Mouse (Mus musculus) hindbrain, embryonic 12.5 days (tissue): ENCODE measurements at regions not wholly inside any gene's neighbourhood (a gene's known extent, or its start where the extent isn't known, plus 50 kb on each side); places are given as distances from the start of the nearest gene placed in this dataset.

Experiments used
- ATAC-seq: fragments of 200-750 bp; cut with Nextera tagmentation; 2 replicates; pipeline ENCODE4 v1.8.0; 2017; ENCODE audit warnings: moderate TSS enrichment; ENCODE audit not compliant: low FRiP score
- H3K27ac ChIP-seq: fragments of 300-500 bp; sonication (generic); 2 replicates; pipeline ENCODE4 v1.5.1; 2016; ENCODE audit warnings: mild to moderate bottlenecking
- H3K27me3 ChIP-seq: fragments of 300-500 bp; sonication (generic); 2 replicates; pipeline ENCODE4 v1.6.1; 2016; ENCODE audit warnings: mild to moderate bottlenecking
- H3K36me3 ChIP-seq: fragments of 300-500 bp; sonication (generic); 2 replicates; pipeline ENCODE4 v1.6.1; 2016; ENCODE audit warnings: mild to moderate bottlenecking
- H3K4me1 ChIP-seq: fragments of 300-500 bp; sonication (generic); 2 replicates; pipeline ENCODE4 v1.6.1; 2016
- H3K4me2 ChIP-seq: fragments of 300-500 bp; sonication (generic); replicated peaks from 2 replicates; pipeline ENCODE4 v1.6.1; 2016; ENCODE audit warnings: mild to moderate bottlenecking
- H3K4me3 ChIP-seq: fragments of 300-500 bp; sonication (generic); 2 replicates; pipeline ENCODE4 v1.5.1; 2016; ENCODE audit warnings: mild to moderate bottlenecking
- H3K9ac ChIP-seq: fragments of 300-500 bp; sonication (generic); 2 replicates; pipeline ENCODE4 v1.6.1; 2016; ENCODE audit warnings: mild to moderate bottlenecking, moderate library complexity
- H3K9me3 ChIP-seq: fragments of 300-500 bp; sonication (generic); replicated peaks from 2 replicates; pipeline ENCODE4 v1.6.1; 2016; ENCODE audit warnings: mild to moderate bottlenecking
- WGBS: fragments of 180-500 bp; shearing (Covaris S2); methylation state at CpG from one replicate; pipeline ENCODE4 v1.1.7; 2016; 5-methylcytosine and 5-hydroxymethylcytosine counted together

- no peak for ATAC-seq
- Histone ChIP-seq H3K4me1 (peaks cover 52% of the 10 kb centered on the region), H3K4me2 (no peak overlapping the region), H3K27ac (peak overlapping the region; percentile 25), H3K9me3 (no peaks in the 10 kb centered on the region), H3K9ac (no peak overlapping the region), H3K27me3 (no peaks in the 10 kb centered on the region), H3K36me3 (no peaks in the 10 kb centered on the region), H3K4me3 (no peak overlapping the region)
- 76% methylated on average over 8 of the region's 8 CpGs for WGBS
Measured at GRCm38 (mm10) chr12:86830247-86830585, 54.4 kb downstream of the Irf2bpl start.

GRCm38 (mm10) chr12:86829581-86830246, 54.9 kb downstream of the Irf2bpl start:
- H3K9me3 ChIP-seq: no peaks in the 10 kb centered on the region
- no peaks in the 10 kb centered on the region for H3K27me3 ChIP-seq
- H3K9ac ChIP-seq: no peak overlapping the region
- no peak for ATAC-seq
- H3K4me3 ChIP-seq: no peak overlapping the region
- peak overlapping the region; percentile 25 for H3K27ac ChIP-seq
- WGBS: 67% methylated on average over 16 of the region's 16 CpGs
- H3K4me2 ChIP-seq: no peak overlapping the region
- no peaks in the 10 kb centered on the region for H3K36me3 ChIP-seq
- peaks cover 57% of the 10 kb centered on the region for H3K4me1 ChIP-seq

DNA sequence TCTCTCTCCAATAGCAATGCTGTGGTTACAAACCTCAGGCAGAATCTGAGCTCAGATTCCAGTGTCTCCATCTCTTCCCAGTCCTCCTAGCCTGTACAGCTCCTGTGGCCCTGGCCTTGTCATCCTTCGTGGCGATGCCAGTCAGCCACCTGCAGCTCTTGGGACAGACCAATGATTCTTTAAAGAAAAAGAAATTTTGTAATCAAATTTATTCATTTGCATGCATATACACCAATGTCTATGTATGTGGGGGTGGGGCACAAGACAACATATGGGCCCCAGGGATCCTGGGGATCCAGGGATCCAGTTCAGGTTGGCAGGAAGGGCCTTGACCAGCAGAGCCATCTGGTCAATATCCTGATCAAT, 57.4 kb downstream of the Irf2bpl start:
- WGBS: 83% methylated on average over 2 of the region's 2 CpGs
- H3K4me1 ChIP-seq: peaks cover 63% of the 10 kb centered on the region
- H3K9me3 ChIP-seq: no peaks in the 10 kb centered on the region
- no peaks in the 10 kb centered on the region for H3K27me3 ChIP-seq
- H3K4me3 ChIP-seq: no peak overlapping the region
- no peaks in the 10 kb centered on the region for H3K36me3 ChIP-seq
- H3K27ac ChIP-seq: 0 out of 2 replicates have a peak overlapping the region, but pooled peaks have one; percentile 12
- ATAC-seq: no peak
- no peak overlapping the region for H3K9ac ChIP-seq
- no peak overlapping the region for H3K4me2 ChIP-seq

GRCm38 (mm10) chr12:86826420-86827240, 58.0 kb downstream of the Irf2bpl start:
- H3K4me3 ChIP-seq: no peak overlapping the region
- no peak for ATAC-seq
- H3K9me3 ChIP-seq: no peaks in the 10 kb centered on the region
- peaks cover 59% of the 10 kb centered on the region for H3K4me1 ChIP-seq
- 55% methylated on average over 13 of the region's 13 CpGs for WGBS
- H3K27me3 ChIP-seq: no peaks in the 10 kb centered on the region
- H3K9ac ChIP-seq: no peak overlapping the region
- no peaks in the 10 kb centered on the region for H3K36me3 ChIP-seq
- H3K27ac ChIP-seq: 0 out of 2 replicates have a peak overlapping the region, but pooled peaks have one; percentile 12
- H3K4me2 ChIP-seq: no peak overlapping the region

DNA sequence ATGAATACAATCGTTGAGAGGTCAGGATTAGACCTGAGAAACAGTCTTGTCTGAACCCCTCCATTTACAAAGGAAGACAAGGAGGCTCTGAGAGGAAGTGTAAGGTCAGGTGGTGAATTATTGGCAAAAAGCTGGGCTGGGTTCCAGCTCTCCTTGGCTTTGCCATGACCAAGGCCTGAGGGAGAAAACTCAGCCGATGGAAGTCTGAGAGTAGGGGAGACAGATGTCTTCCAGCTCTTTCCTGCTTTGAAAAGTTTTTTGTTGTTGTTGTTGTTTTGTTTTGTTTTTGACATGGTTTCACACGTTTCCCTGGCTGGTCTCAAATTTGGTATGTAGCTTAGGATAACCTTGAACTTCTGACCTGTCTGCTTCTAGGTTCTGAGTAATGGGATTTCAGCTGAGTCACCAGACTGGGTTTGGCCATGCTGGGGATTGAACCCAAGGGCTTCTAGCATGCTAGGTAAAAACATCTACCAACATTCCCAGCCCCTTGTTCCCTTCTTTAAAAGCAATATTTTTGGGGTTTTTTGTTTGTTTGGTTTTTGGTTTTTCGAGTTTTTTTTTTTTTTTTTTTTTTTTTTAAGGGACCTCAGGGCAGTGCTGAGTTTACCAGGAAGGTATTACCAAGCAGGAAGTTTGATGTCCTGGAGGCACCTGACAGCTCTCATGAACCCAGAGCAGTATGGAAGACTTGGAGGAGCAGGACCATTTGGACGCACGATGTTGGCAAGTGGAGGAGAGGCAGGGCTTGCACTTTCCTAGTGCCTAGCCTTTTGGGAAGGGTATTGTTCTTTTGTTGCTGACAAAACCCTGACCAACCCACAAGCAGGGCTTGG, 58.8 kb downstream of the Irf2bpl start:
- ATAC-seq: no peak
- 47% methylated on average over 6 of the region's 6 CpGs for WGBS
- H3K4me3 ChIP-seq: no peak overlapping the region
- H3K9me3 ChIP-seq: no peaks in the 10 kb centered on the region
- H3K36me3 ChIP-seq: no peaks in the 10 kb centered on the region
- peak overlapping the region; percentile 95 for H3K27ac ChIP-seq
- no peak overlapping the region for H3K9ac ChIP-seq
- no peak overlapping the region for H3K4me2 ChIP-seq
- H3K27me3 ChIP-seq: no peaks in the 10 kb centered on the region
- H3K4me1 ChIP-seq: peaks cover 63% of the 10 kb centered on the region

DNA sequence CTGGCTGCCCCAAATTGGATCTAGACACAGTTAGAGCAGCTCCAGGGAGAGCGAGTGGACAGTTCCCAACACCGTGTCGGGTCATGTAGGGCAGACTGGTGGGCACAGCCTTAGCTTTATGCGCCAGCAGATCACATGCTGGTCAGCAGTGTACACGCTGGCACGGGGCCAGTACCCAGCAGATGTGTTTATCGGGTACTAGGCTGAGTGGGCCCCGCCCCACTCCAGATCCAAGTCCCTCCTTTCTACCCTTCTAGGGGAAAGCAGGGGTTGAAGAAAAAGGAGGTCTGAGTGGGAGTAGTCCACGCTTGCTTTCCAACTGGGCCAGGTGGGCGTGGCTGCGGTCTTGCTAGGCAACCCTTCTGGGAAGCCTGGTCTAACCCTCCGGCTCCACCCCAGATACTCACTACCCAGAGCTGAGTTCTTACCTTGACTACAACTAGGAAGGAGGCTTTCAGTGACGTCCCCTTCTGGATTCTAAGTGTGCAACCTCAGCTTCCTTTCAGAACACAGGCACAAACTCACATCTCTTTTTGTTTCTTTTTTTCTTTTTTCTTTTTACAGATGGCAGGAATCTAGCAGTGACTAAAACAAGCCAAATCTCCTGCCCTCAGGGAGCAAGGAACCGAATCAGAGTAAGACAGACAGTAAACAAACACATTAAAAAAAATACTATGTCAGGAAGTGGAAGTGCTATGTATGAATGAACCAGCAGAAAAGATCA, 59.6 kb downstream of the Irf2bpl start:
- Histone ChIP-seq H3K36me3 (no peaks in the 10 kb centered on the region), H3K9ac (0 out of 2 replicates have a peak overlapping the region, but pooled peaks have one; percentile 14), H3K4me1 (peaks cover 58% of the 10 kb centered on the region), H3K4me3 (0 out of 2 replicates have a peak overlapping the region, but pooled peaks have one; percentile 0), H3K27ac (peak overlapping the region; percentile 95), H3K9me3 (no peaks in the 10 kb centered on the region), H3K4me2 (peak overlapping the region; percentile 28), H3K27me3 (no peaks in the 10 kb centered on the region)
- ATAC-seq: peak; percentile 51
- WGBS: 5% methylated on average over 14 of the region's 14 CpGs

GRCm38 (mm10) chr12:86823855-86824589, 60.6 kb downstream of the Irf2bpl start:
- H3K4me1 ChIP-seq: peaks cover 54% of the 10 kb centered on the region

GRCm38 (mm10) chr12:86823488-86823854, 61.1 kb downstream of the Irf2bpl start:
- H3K4me3 ChIP-seq: peak overlapping the region; percentile 0; the same call in 1 of the 2 replicates

More at GRCm38 (mm10) chr12:86823855-86824589, 60.6 kb downstream of the Irf2bpl start:
- ATAC-seq: peak; percentile 93
- Histone ChIP-seq H3K36me3 (no peaks in the 10 kb centered on the region), H3K4me2 (peak overlapping the region; percentile 28), H3K27me3 (no peaks in the 10 kb centered on the region), H3K9me3 (no peaks in the 10 kb centered on the region), H3K27ac (peak overlapping the region; percentile 95), H3K9ac (peak overlapping the region; percentile 44), H3K4me3 (peak overlapping the region; percentile 0; the same call in 1 of the 2 replicates)
- WGBS: under 1% methylated on average over 28 of the region's 29 CpGs

GRCm38 (mm10) chr12:86821183-86821582, 63.4 kb downstream of the Irf2bpl start:
- no peak for ATAC-seq
- H3K36me3 ChIP-seq: no peaks in the 10 kb centered on the region
- H3K4me2 ChIP-seq: no peak overlapping the region
- no peak overlapping the region for H3K4me3 ChIP-seq
- peaks cover 69% of the 10 kb centered on the region for H3K4me1 ChIP-seq
- H3K27me3 ChIP-seq: no peaks in the 10 kb centered on the region
- 52% methylated on average over 6 of the region's 6 CpGs for WGBS
- no peaks in the 10 kb centered on the region for H3K9me3 ChIP-seq
- H3K27ac ChIP-seq: peak overlapping the region; percentile 95
- no peak overlapping the region for H3K9ac ChIP-seq

More at GRCm38 (mm10) chr12:86823488-86823854, 61.1 kb downstream of the Irf2bpl start:
- H3K36me3 ChIP-seq: no peaks in the 10 kb centered on the region
- peaks cover 59% of the 10 kb centered on the region for H3K4me1 ChIP-seq
- peak overlapping the region; percentile 44 for H3K9ac ChIP-seq
- H3K9me3 ChIP-seq: no peaks in the 10 kb centered on the region
- peak overlapping the region; percentile 28 for H3K4me2 ChIP-seq
- ATAC-seq: peak; percentile 23; the same call in 1 of the 2 replicates
- peak overlapping the region; percentile 95 for H3K27ac ChIP-seq
- WGBS: 31% methylated on average over 4 of the region's 4 CpGs
- H3K27me3 ChIP-seq: no peaks in the 10 kb centered on the region

DNA sequence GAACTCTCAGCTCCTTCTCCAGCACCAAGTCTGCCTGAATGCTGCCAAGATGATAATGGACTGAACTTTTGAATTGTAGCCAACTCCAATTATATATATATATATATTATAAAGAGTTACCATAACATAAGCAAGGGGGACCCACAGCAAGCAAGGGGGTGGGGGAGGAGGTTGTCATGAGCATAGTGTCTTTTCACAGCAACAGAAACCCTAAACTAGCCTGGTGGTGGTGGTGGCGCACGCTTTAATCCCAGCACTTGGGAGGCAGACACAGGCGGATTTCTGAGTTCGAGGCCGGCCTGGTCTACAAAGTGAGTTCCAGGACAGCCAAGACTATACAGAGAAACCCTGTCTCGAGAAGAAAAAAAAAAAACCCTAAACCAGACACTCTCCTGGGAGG, 65.0 kb downstream of the Irf2bpl start:
- Histone ChIP-seq H3K4me1 (peaks cover 71% of the 10 kb centered on the region), H3K27ac (no peak overlapping the region), H3K9me3 (no peaks in the 10 kb centered on the region), H3K4me3 (no peak overlapping the region), H3K9ac (no peak overlapping the region), H3K4me2 (no peak overlapping the region), H3K27me3 (no peaks in the 10 kb centered on the region), H3K36me3 (no peaks in the 10 kb centered on the region)
- 90% methylated on average over 6 of the region's 6 CpGs for WGBS
- ATAC-seq: no peak

DNA sequence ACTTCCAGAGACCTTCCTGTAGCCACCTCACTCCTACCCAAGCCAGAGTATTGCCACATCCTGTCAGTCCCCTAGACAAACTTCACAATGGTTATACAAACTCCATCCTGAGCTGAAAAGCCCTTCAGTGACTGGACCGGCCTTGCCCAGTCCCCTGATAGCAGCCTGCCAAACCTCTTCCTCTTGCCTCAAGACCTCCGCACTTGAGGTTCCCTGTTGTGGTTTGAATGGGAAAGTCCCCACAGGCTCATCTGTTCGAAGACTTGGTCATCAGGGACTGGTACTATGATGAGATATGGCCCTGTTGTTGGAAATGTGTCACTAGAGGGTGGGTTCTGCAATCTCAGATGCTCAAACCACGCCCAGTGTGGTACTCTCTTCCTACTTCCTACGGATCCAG, 65.4 kb downstream of the Irf2bpl start:
- Histone ChIP-seq H3K36me3 (no peaks in the 10 kb centered on the region), H3K4me2 (no peak overlapping the region), H3K9me3 (no peaks in the 10 kb centered on the region), H3K9ac (no peak overlapping the region), H3K4me1 (peaks cover 68% of the 10 kb centered on the region), H3K27ac (no peak overlapping the region), H3K27me3 (no peaks in the 10 kb centered on the region), H3K4me3 (no peak overlapping the region)
- no peak for ATAC-seq
- WGBS: 89% methylated on average over 5 of the region's 5 CpGs
